Mouse (Mus musculus): Measurements from ENCODE around the gene Zfyve28.

DNA sequence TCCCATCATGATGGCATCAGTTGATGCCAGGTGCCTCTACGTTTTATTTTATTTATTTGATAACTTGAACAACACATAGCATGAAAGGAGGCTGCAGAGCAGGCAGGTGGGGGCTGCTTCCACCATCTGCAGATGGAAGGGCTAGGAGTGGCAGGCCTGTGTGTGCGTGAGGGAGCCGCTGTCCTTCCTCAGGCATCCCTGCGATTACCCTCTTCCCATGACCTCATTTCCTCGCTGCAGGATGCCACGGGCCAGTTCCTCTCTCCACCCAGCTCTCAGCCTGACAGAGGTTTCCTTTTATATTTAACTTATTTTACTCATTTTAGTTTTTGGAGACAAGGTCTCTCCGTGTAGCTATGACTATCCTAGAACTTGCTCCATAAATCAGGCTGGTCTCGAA lies 33.9 kb downstream of the Zfyve28 start:
- no peak for TF ChIP-seq CTCF (IDR thresholded peaks at IDR 0.05)
- no peak for TF ChIP-seq EP300 (IDR thresholded peaks at IDR 0.05)

Measured in lung, postnatal 0 days (tissue).